In the genomic region with DNA sequence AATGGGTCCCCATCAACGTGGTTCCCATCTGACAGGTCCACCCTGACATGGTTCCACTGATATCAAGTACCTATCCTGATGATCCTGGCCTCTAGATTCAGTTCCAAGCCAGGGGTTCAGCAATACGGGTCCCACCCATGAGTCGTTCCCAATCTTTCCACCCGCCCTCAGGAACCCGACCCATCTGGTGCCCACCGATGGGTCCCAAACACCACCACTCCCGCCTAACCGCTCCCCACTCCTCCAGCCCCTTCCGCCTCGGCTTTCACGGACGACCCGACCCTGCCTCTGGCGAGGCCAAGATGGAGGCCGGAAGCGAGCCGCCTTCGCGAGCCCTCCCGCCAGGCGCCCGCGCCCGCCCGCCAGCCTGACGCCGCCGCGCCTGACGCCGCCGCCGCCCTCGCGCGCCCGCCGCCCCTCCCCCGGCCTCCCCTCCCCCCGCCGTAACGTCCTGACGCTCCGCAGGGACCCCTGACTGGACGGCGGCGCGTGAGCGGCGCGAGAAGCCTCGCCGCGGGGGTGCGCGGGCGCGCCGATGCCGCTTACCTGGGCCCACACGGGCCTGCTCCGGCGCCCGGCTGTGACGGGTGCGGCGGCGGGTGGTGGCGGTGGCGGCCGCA, we compare ENCODE assay signal across 8 mouse cellular contexts. TPM values are rescaled to one million over a fixed set of nuclear protein-coding genes. Genes with fewer than 3 reads are reported as not detected.
DNase-seq lines count a peak whose midpoint lies in the region; ATAC-seq lines count a peak whose summit lies in the region.

No protein-coding gene starts in this region.

- peak overlapping the region; percentile 63 for H3K4me2 ChIP-seq in hindbrain, embryonic 13.5 days

- DNase-seq in Muller cell, postnatal 12 days (ENCODE audit: inconsistent ontology term): peak; percentile 82
- DNase-seq in cerebellum, adult 18-20 months: peak; percentile 77 to 88
- peak; percentile 70 for DNase-seq in forelimb bud, embryonic 11.5 days (ENCODE audit: low read depth, low spot score)
- DNase-seq in left cerebral cortex, postnatal 14 days (ENCODE audit: low spot score in 2 of 2): peak; percentile 74 to 79
- peak; percentile 81 for DNase-seq in right cerebral cortex, postnatal 14 days
- DNase-seq in urinary bladder, postnatal 25 days (ENCODE audit: low spot score): peak; percentile 79

- H3K9ac ChIP-seq in hindbrain, embryonic 13.5 days: peak overlapping the region; percentile 89

- H3K4me1 ChIP-seq in hindbrain, embryonic 13.5 days (replicated peaks): peaks cover 22% of the 10 kb centered on the region

- intact Hi-C loops in left cerebral cortex, postnatal 14 days (cut with DNase I): no loop called here

- H3K9me3 ChIP-seq in hindbrain, embryonic 13.5 days: no peaks in the 10 kb centered on the region

- peak overlapping the region; percentile 98 for H3K27ac ChIP-seq in hindbrain, embryonic 13.5 days

- ATAC-seq in hindbrain, embryonic 13.5 days (ENCODE audit: low FRiP score): peak; percentile 91
- ATAC-seq in megakaryocyte-erythroid progenitor cell, adult 5-6 weeks (replicated peaks; ENCODE audit: low FRiP score, low TSS enrichment, poor library complexity, severe bottlenecking): peak; percentile 57

- peak overlapping the region; percentile 66 for H3K4me3 ChIP-seq in hindbrain, embryonic 13.5 days

- no peaks in the 10 kb centered on the region for H3K27me3 ChIP-seq in hindbrain, embryonic 13.5 days

- H3K36me3 ChIP-seq in hindbrain, embryonic 13.5 days: peaks cover 16% of the 10 kb centered on the region

- under 1% methylated on average over 16 of the region's 71 CpGs for WGBS in hindbrain, embryonic 13.5 days

RNA-seq across cellular contexts. Expression of gene Gmeb2, which starts 0.4 kb away (rescaled TPM):
- polyA plus RNA-seq in hindbrain, embryonic 13.5 days (2015; fragmentation: Nextera tagmentation; extraction: Ambion mirVana): 17.2 and 17.8 TPM in 2 replicates
- total RNA-seq in left cerebral cortex, postnatal 14 days (2021): 10 to 100 TPM; 18.3 to 20.0 TPM
- total RNA-seq in megakaryocyte-erythroid progenitor cell, adult 5-6 weeks (2014; fragmentation: Nextera tagmentation): 20.7 and 21.3 TPM in 2 replicates
- 8.5 and 9.4 TPM in 2 replicates for total RNA-seq in megakaryocyte-erythroid progenitor cell, adult 5-6 weeks (2017)

RNA-seq across cellular contexts. Expression of gene Stmn3, which starts 26.9 kb away (rescaled TPM):
- polyA plus RNA-seq in hindbrain, embryonic 13.5 days (2015; fragmentation: Nextera tagmentation; extraction: Ambion mirVana): 1,135 and 1,161 TPM in 2 replicates
- total RNA-seq in left cerebral cortex, postnatal 14 days (2021): 100 to 1,000 TPM; 839 to 875 TPM
- not detected in 2 replicates for total RNA-seq in megakaryocyte-erythroid progenitor cell, adult 5-6 weeks (2014; fragmentation: Nextera tagmentation)
- total RNA-seq in megakaryocyte-erythroid progenitor cell, adult 5-6 weeks (2017): not detected in 2 replicates

RNA-seq across cellular contexts. Expression of gene Rtel1, which starts 32.1 kb away (rescaled TPM):
- 34.6 and 35.1 TPM in 2 replicates for polyA plus RNA-seq in hindbrain, embryonic 13.5 days (2015; fragmentation: Nextera tagmentation; extraction: Ambion mirVana)
- total RNA-seq in left cerebral cortex, postnatal 14 days (2021): 10 to 100 TPM; 23.3 to 24.8 TPM
- 110 and 144 TPM in 2 replicates for total RNA-seq in megakaryocyte-erythroid progenitor cell, adult 5-6 weeks (2014; fragmentation: Nextera tagmentation)
- 45.6 and 78.9 TPM in 2 replicates for total RNA-seq in megakaryocyte-erythroid progenitor cell, adult 5-6 weeks (2017)

RNA-seq across cellular contexts. Expression of gene Helz2, which starts 45.6 kb away (rescaled TPM):
- 0.38 and 0.48 TPM in 2 replicates for polyA plus RNA-seq in hindbrain, embryonic 13.5 days (2015; fragmentation: Nextera tagmentation; extraction: Ambion mirVana)
- total RNA-seq in left cerebral cortex, postnatal 14 days (2021): 1 to 10 TPM; 1.8 to 2.1 TPM
- total RNA-seq in megakaryocyte-erythroid progenitor cell, adult 5-6 weeks (2014; fragmentation: Nextera tagmentation): 16.1 and 18.0 TPM in 2 replicates
- total RNA-seq in megakaryocyte-erythroid progenitor cell, adult 5-6 weeks (2017): 4.9 and 5.4 TPM in 2 replicates

Comparison
In these comparisons a context has a peak if more than half of its experiments do, and no peak if none do; other contexts are left out.
1. Peak in every context shown above with its lines: DNase-seq, ATAC-seq, H3K4me3 ChIP-seq and H3K27ac ChIP-seq.
2. RNA of gene Stmn3, which starts 26.9 kb away (total RNA-seq): 839 to 875 TPM in left cerebral cortex, postnatal 14 days; not detected in megakaryocyte-erythroid progenitor cell, adult 5-6 weeks; every median in the first group is over 100 times any median in the second.